In genomic region chr11:64313241-64313640, GRCm38 (mm10) we compare ENCODE assay signal across 10 mouse cellular contexts.
"Had no signal": no experiment of that assay in that cellular context is flagged by ENCODE, and none has a peak within 500 bp of the region (broad histone marks: within the 10 kb centered on the region; RNA-seq: fewer than 3 reads in every experiment).

No protein-coding gene starts in this region.

- H3K4me1 ChIP-seq: liver, embryonic 13.5 days; midbrain, embryonic 13.5 days had no signal

- H3K27ac ChIP-seq: liver, embryonic 13.5 days; midbrain, embryonic 13.5 days had no signal

- H3K36me3 ChIP-seq: liver, embryonic 13.5 days; midbrain, embryonic 13.5 days had no signal

- H3K27me3 ChIP-seq: liver, embryonic 13.5 days; midbrain, embryonic 13.5 days had no signal

- ATAC-seq: intestine, postnatal 0 days; liver, postnatal 0 days; midbrain, embryonic 13.5 days had no signal

- H3K9ac ChIP-seq: liver, embryonic 13.5 days; liver, postnatal 0 days; midbrain, embryonic 13.5 days had no signal

- H3K9me3 ChIP-seq: liver, embryonic 13.5 days; midbrain, embryonic 13.5 days had no signal

- DNase-seq: kidney, adult 8-10 months; kidney, postnatal 25 days; liver; liver, embryonic 13.5 days; liver, postnatal 0 days; spleen, adult 18-20 months; thymus, adult 2 months; thymus, postnatal 25 days had no signal

- H3K4me3 ChIP-seq: liver, embryonic 13.5 days; midbrain, embryonic 13.5 days had no signal

- H3K4me2 ChIP-seq: liver, embryonic 13.5 days; midbrain, embryonic 13.5 days had no signal
